Mouse (Mus musculus) ES-E14 (cell line): Measurements from ENCODE around the gene Slc12a1. TPM values are rescaled to one million over a fixed set of nuclear protein-coding genes. Genes with fewer than 3 reads are reported as not detected.
"Not testable (repeated sequence)": the region's sequence is repeated elsewhere in the genome, so short reads cannot be mapped to it uniquely, and the experiment has no call there.

Experiments used
- DNase-seq: peaks from one replicate; pipeline ENCODE4 v3.0.0-alpha.2; 2013; ENCODE audit warnings: low read depth, low spot score
- H3K27ac ChIP-seq: 2 replicates; pipeline ENCODE4 v1.5.1; 2012; ENCODE audit warnings: low read depth, mild to moderate bottlenecking, low read length, moderate library complexity, mixed read lengths; ENCODE audit not compliant: poor library complexity, insufficient read depth, severe bottlenecking
- H3K36me3 ChIP-seq: 2 replicates; pipeline ENCODE4 v1.6.1; 2012; ENCODE audit warnings: mild to moderate bottlenecking, low read length, moderate library complexity, mixed read lengths; ENCODE audit not compliant: control insufficient read depth, poor library complexity, insufficient read depth, severe bottlenecking
- H3K4me1 ChIP-seq, 2 experiments: fragments of 150-350 bp in 1 of 2; sonication (generic) in 1 of 2; 2 replicates each; pipeline ENCODE4 v1.6.1; 2012; ENCODE audit warnings: low read length in 2 of 2, mild to moderate bottlenecking in 1 of 2, mixed read lengths in 1 of 2; ENCODE audit not compliant: control insufficient read depth in 2 of 2, insufficient read depth in 2 of 2, poor library complexity in 1 of 2
- H3K4me3 ChIP-seq, 2 experiments: fragments of 150-350 bp in 1 of 2; sonication (generic) in 1 of 2; 2 replicates each; pipeline ENCODE4 v1.5.1; 2012; ENCODE audit warnings: low read length in 2 of 2, low read depth in 1 of 2, mild to moderate bottlenecking in 1 of 2, mixed read lengths in 1 of 2; ENCODE audit not compliant: insufficient read depth in 1 of 2, poor library complexity in 1 of 2, severe bottlenecking in 1 of 2
- H3K9ac ChIP-seq: 2 replicates; pipeline ENCODE4 v1.6.1; 2012; ENCODE audit warnings: low read depth, mild to moderate bottlenecking, low read length, mixed read lengths; ENCODE audit not compliant: poor library complexity, insufficient read depth, severe bottlenecking
- H3K9me3 ChIP-seq: fragments of 150-350 bp; sonication (generic); 2 replicates; pipeline ENCODE4 v1.6.1; 2012; ENCODE audit warnings: low read depth, mild to moderate bottlenecking, low read length; ENCODE audit not compliant: control insufficient read depth, insufficient read depth
- CHD2 ChIP-seq: IDR thresholded peaks from 2 replicates; pipeline ENCODE4 v1.6.1; 2014; ENCODE audit warnings: mild to moderate bottlenecking, low read depth, low read length, inconsistent platforms
- HCFC1 ChIP-seq: IDR thresholded peaks from 2 replicates; pipeline ENCODE4 v1.6.1; 2012; ENCODE audit warnings: low read length, inconsistent platforms, borderline replicate concordance; ENCODE audit not compliant: insufficient read depth
- MAFK ChIP-seq: IDR thresholded peaks from 2 replicates; pipeline ENCODE4 v1.6.1; 2014; ENCODE audit warnings: mild to moderate bottlenecking, low read depth, low read length, inconsistent platforms; ENCODE audit not compliant: insufficient read depth
- ZC3H11A ChIP-seq: IDR thresholded peaks from 2 replicates; pipeline ENCODE4 v1.6.1; 2012; ENCODE audit warnings: low read depth, mild to moderate bottlenecking, inconsistent platforms, low read length, borderline replicate concordance
- ZNF384 ChIP-seq: IDR thresholded peaks from 2 replicates; pipeline ENCODE4 v1.6.1; 2012; ENCODE audit warnings: low read depth, low read length, inconsistent platforms
- in situ Hi-C, 2 experiments: fragments of 600-800 bp; cut with MboI; formaldehyde crosslinking; loops; one replicate each; pipeline ENCODE4 v1.15.1; 2025; ENCODE audit warnings: low sequenced_read_pairs in 2 of 2, inconsistent platforms in 1 of 2; ENCODE audit not compliant: unreplicated experiment in 2 of 2
- total RNA-seq: library from RNA; depleted of rRNA; stranded (reverse); fragments of 300-350 nt; gene quantifications from 2 replicates; pipeline ENCODE4 v1.2.3, GENCODE M21; 2012; rRNA removed

The Slc12a1 gene
- 0.04 TPM in 1 of 2 replicates, not detected in the other for total RNA-seq

- Histone ChIP-seq H3K4me1 (no peaks in the 10 kb centered on the region; a peak in 1 of 4 replicates), H3K36me3 (no peaks in the 10 kb centered on the region), H3K9ac (no peak within 1 kb of the TSS), H3K27ac (no peak within 1 kb of the TSS), H3K9me3 (no peaks in the 10 kb centered on the region), H3K4me3 (no peak within 1 kb of the TSS)
- TF ChIP-seq MAFK (no peak), ZC3H11A (no peak), CHD2 (no peak), HCFC1 (no peak), ZNF384 (no peak)
- no peak for DNase-seq
- in situ Hi-C loops: no loop called here
Measured at GRCm38 (mm10) chr2:125152388-125152787, at the start of gene Slc12a1. Gene Slc12a1 (plus strand): TSS chr2:125152505.

GRCm38 (mm10) chr2:125104491-125104890, 47.8 kb upstream of the Slc12a1 start:
- DNase-seq, H3K9me3 ChIP-seq, H3K4me3 ChIP-seq, H3K4me1 ChIP-seq, H3K27ac ChIP-seq, H3K9ac ChIP-seq, in situ Hi-C loops: not testable (repeated sequence)
- H3K36me3 ChIP-seq: peaks cover 29% of the 10 kb centered on the region

GRCm38 (mm10) chr2:125106536-125106935, 45.8 kb upstream of the Slc12a1 start:
- Histone ChIP-seq H3K36me3 (peaks cover 30% of the 10 kb centered on the region), H3K27ac (peak overlapping the region; percentile 58; the same call in 1 of the 2 replicates)
- H3K4me1 ChIP-seq, H3K9ac ChIP-seq, H3K9me3 ChIP-seq, DNase-seq, in situ Hi-C loops, H3K4me3 ChIP-seq: not testable (repeated sequence)

GRCm38 (mm10) chr2:125119381-125120110, 32.8 kb upstream of the Slc12a1 start:
- Histone ChIP-seq H3K27ac (no peak overlapping the region; the same call in 1 of the 2 replicates), H3K36me3 (peaks cover 2% of the 10 kb centered on the region; the same call in 1 of the 2 replicates), H3K9ac (no peak overlapping the region), H3K4me1 (peaks cover 9 to 11% of the 10 kb centered on the region in 2 experiments; a peak in 2 of 4 replicates), H3K4me3 (no peak overlapping the region), H3K9me3 (no peaks in the 10 kb centered on the region)
- in situ Hi-C loops: no loop called here
- TF ChIP-seq CHD2 (no peak), HCFC1 (no peak), ZC3H11A (no peak), MAFK (no peak), ZNF384 (no peak)
- DNase-seq: no peak

- H3K4me3 ChIP-seq: peak overlapping the region; percentile 91 to 100
- TF ChIP-seq MAFK (no peak), ZNF384 (no peak), CHD2 (no peak), ZC3H11A (no peak), HCFC1 (no peak)
- H3K9me3 ChIP-seq: no peaks in the 10 kb centered on the region
- DNase-seq: no peak
- H3K27ac ChIP-seq: no peak overlapping the region
- peak overlapping the region; percentile 98; the same call in 1 of the 2 replicates for H3K9ac ChIP-seq
- in situ Hi-C loops: no loop called here
- peaks cover 15% of the 10 kb centered on the region in 2 experiments; a peak in 2 of 4 replicates for H3K4me1 ChIP-seq
- no peaks in the 10 kb centered on the region for H3K36me3 ChIP-seq
Measured at GRCm38 (mm10) chr2:125122288-125122623, 30.0 kb upstream of the Slc12a1 start.
